Mouse (Mus musculus): ENCODE data around the gene Chd6. TPM values are rescaled to one million over a fixed set of nuclear protein-coding genes. Genes with fewer than 3 reads are reported as not detected.

Gene Chd6
- total and polyA plus RNA-seq, 3 experiments = 10.8 to 19.7 (median 14.0) TPM

DNA sequence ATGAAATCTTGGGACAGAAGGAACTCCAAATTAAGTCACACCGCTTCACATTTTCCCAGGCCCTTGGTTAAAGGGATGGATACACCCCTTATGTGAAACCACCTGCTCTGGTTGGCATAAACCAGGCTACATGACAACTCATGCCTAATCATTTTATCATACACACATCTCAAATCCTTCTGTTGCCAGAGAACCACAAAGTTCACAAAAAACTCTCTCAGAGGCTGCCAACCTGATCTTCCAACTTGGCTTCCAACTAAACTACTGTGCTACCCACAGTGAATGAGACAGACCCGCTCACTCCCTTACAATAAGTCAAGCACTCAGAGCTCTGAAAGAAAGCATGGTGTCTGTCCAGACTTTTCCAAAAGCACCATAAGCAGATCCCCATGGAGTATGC, 1.6 kb downstream of the Chd6 start:
- dilution Hi-C loops (cut with MboI; ENCODE audit: extremely low pct_ligation_motif_present, extremely low pct_unique_long_range_greater_than_20kb, low sequenced_read_pairs) = no loop called here
- peaks cover 0 to 5% of the 10 kb centered on the region in 2 experiments for H3K36me3 ChIP-seq (replicated peaks in 1 of 2; ENCODE audit: control insufficient read depth in 1 of 2, insufficient read depth in 1 of 2, low read length in 1 of 2)

DNA sequence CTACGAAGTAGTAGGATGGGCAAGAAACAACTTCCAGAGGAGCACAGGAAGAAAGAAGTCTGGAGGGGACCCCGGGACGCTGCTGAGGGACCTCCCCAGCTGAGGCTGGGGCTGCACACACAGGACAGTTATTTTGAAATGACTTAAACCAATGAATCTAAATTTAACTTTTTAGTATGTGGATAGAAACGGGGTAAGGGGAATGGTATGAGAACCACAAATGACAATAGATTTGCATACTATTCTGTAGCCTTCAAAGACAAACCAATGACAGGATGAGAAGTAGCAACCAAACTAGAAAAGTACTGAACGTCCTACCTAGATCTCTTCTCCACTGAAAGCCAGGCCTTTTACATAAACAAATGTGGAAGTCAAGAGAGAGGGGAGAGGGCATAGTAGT, 5.1 kb downstream of the Chd6 start:
- dilution Hi-C loops (cut with MboI; ENCODE audit: extremely low pct_ligation_motif_present, extremely low pct_unique_long_range_greater_than_20kb, low sequenced_read_pairs) (no loop called here), in situ Hi-C loops (cut with MboI; ENCODE audit: low pct_ligation_motif_present, low pct_unique_long_range_greater_than_20kb, low sequenced_read_pairs) (no loop called here)
- peak; percentile 51 for DNase-seq (ENCODE audit: extremely low read depth)
- Histone ChIP-seq H3K4me3 (replicated peaks in 1 of 3; ENCODE audit: low read depth in 2 of 3, low read length in 2 of 3, poor library complexity in 1 of 3) (no peak overlapping the region), H3K36me3 (replicated peaks in 1 of 2; ENCODE audit: control insufficient read depth in 1 of 2, insufficient read depth in 1 of 2, low read length in 1 of 2) (peaks cover 0 to 8% of the 10 kb centered on the region in 2 experiments), H3K9me3 (replicated peaks; ENCODE audit: low read length) (no peaks in the 10 kb centered on the region), H3K4me2 (ENCODE audit: insufficient read depth, low read depth, poor library complexity, severe bottlenecking) (peak overlapping the region; percentile 96), H3K4me1 (ENCODE audit: control insufficient read depth in 1 of 2, insufficient read depth in 2 of 2) (peaks cover 12 to 79% of the 10 kb centered on the region in 2 experiments), H3K9ac (ENCODE audit: insufficient read depth, low read depth) (no peak overlapping the region; the same call in 1 of the 2 replicates), H3K79me2 (replicated peaks; ENCODE audit: control insufficient read depth, extremely low read depth, insufficient read depth, poor library complexity, severe bottlenecking) (peaks cover 72% of the 10 kb centered on the region), H3K27ac (ENCODE audit: insufficient read depth, low read depth) (peak overlapping the region; percentile 49; the same call in 1 of the 2 replicates), H3K27me3 (replicated peaks) (no peaks in the 10 kb centered on the region)
- TF ChIP-seq IRF4 (IDR thresholded peaks at IDR 0.05; ENCODE audit: low read depth, low read length) (peak; percentile 32; the same call in 1 of the 2 replicates), MYC (IDR thresholded peaks at IDR 0.05; ENCODE audit: low read depth, low read length) (no peak), EP300 (IDR thresholded peaks at IDR 0.05; ENCODE audit: low read length) (peak; percentile 33; the same call in 1 of the 2 replicates), RCOR1 (conservative IDR thresholded peaks at IDR 0.05; ENCODE audit: low read depth, low read length) (no peak), SMC3 (IDR thresholded peaks at IDR 0.05; ENCODE audit: low read depth, low read length) (no peak), CHD1 (IDR thresholded peaks at IDR 0.05; ENCODE audit: low read depth, low read length) (no peak), MAZ (IDR thresholded peaks at IDR 0.05; ENCODE audit: low read depth, low read length) (no peak; the same call in 1 of the 2 replicates), SIN3A (IDR thresholded peaks at IDR 0.05; ENCODE audit: low read length) (no peak), HCFC1 (IDR thresholded peaks at IDR 0.05; ENCODE audit: low read depth, low read length) (no peak), TCF12 (IDR thresholded peaks at IDR 0.05; ENCODE audit: low read depth, low read length) (no peak), ZC3H11A (IDR thresholded peaks at IDR 0.05; ENCODE audit: low read depth, low read length) (no peak), TBP (conservative IDR thresholded peaks at IDR 0.05; ENCODE audit: low read depth, low read length) (no peak), MAX (IDR thresholded peaks at IDR 0.05; ENCODE audit: low read length) (no peak), MEF2A (IDR thresholded peaks at IDR 0.05; ENCODE audit: borderline replicate concordance, low read depth, low read length) (peak; percentile 81; the same call in 1 of the 2 replicates), GABPA (IDR thresholded peaks at IDR 0.05; ENCODE audit: insufficient replicate concordance, low read depth, low read length) (no peak), MXI1 (IDR thresholded peaks at IDR 0.05; ENCODE audit: low read depth, low read length) (no peak), ELF1 (IDR thresholded peaks at IDR 0.05; ENCODE audit: low read depth, low read length) (no peak), JUN (IDR thresholded peaks at IDR 0.05; ENCODE audit: insufficient read depth, low read depth, low read length) (no peak), ZKSCAN1 (IDR thresholded peaks at IDR 0.05; ENCODE audit: borderline replicate concordance, low read depth, low read length) (no peak), PAX5 (IDR thresholded peaks at IDR 0.05; ENCODE audit: low read length) (no peak), ETS1 (conservative IDR thresholded peaks at IDR 0.05; ENCODE audit: low read depth, low read length) (no peak; the same call in 1 of the 2 replicates), CHD2 (IDR thresholded peaks at IDR 0.05; ENCODE audit: low read length) (no peak)

More for the DNA sequence above, 1.6 kb downstream of the Chd6 start:
- H3K27me3 ChIP-seq (replicated peaks) = peaks cover 26% of the 10 kb centered on the region
- H3K4me1 ChIP-seq (ENCODE audit: control insufficient read depth in 1 of 2, insufficient read depth in 2 of 2) = peaks cover 6 to 50% of the 10 kb centered on the region in 2 experiments
- H3K79me2 ChIP-seq (replicated peaks; ENCODE audit: control insufficient read depth, extremely low read depth, insufficient read depth, poor library complexity, severe bottlenecking) = peaks cover 54% of the 10 kb centered on the region
- H3K4me3 ChIP-seq (replicated peaks in 1 of 3; ENCODE audit: low read depth in 2 of 3, low read length in 2 of 3, poor library complexity in 1 of 3) = peak overlapping the region in 1 of 3 experiments; percentile 65
- in situ Hi-C loops (cut with MboI; ENCODE audit: low pct_ligation_motif_present, low pct_unique_long_range_greater_than_20kb, low sequenced_read_pairs) = no loop called here
- H3K4me2 ChIP-seq (ENCODE audit: insufficient read depth, low read depth, poor library complexity, severe bottlenecking) = peak overlapping the region; percentile 97
- TF ChIP-seq RCOR1 (conservative IDR thresholded peaks at IDR 0.05; ENCODE audit: low read depth, low read length) = no peak
- no peak for TF ChIP-seq ZC3H11A (IDR thresholded peaks at IDR 0.05; ENCODE audit: low read depth, low read length)
- TF ChIP-seq ZMIZ1 (IDR thresholded peaks at IDR 0.05; ENCODE audit: low read depth, low read length) = no peak
- TF ChIP-seq SIN3A (IDR thresholded peaks at IDR 0.05; ENCODE audit: low read length) = no peak
- TF ChIP-seq GABPA (IDR thresholded peaks at IDR 0.05; ENCODE audit: insufficient replicate concordance, low read depth, low read length) = no peak
- no peak for TF ChIP-seq HCFC1 (IDR thresholded peaks at IDR 0.05; ENCODE audit: low read depth, low read length)
- TF ChIP-seq CHD1 (IDR thresholded peaks at IDR 0.05; ENCODE audit: low read depth, low read length) = no peak
- TF ChIP-seq JUN (IDR thresholded peaks at IDR 0.05; ENCODE audit: insufficient read depth, low read depth, low read length) = no peak
- no peak for TF ChIP-seq SMC3 (IDR thresholded peaks at IDR 0.05; ENCODE audit: low read depth, low read length)
- no peak for TF ChIP-seq E2F4 (IDR thresholded peaks at IDR 0.05; ENCODE audit: insufficient replicate concordance, low read depth, low read length)
- TF ChIP-seq IRF4 (IDR thresholded peaks at IDR 0.05; ENCODE audit: low read depth, low read length) = no peak
- no peak for TF ChIP-seq KAT2A (IDR thresholded peaks at IDR 0.05; ENCODE audit: insufficient replicate concordance, low read length)
- TF ChIP-seq POLR2A (IDR thresholded peaks at IDR 0.05; ENCODE audit: low read depth, low read length) = no peak
- TF ChIP-seq MAZ (IDR thresholded peaks at IDR 0.05; ENCODE audit: low read depth, low read length) = no peak
- TF ChIP-seq ZKSCAN1 (IDR thresholded peaks at IDR 0.05; ENCODE audit: borderline replicate concordance, low read depth, low read length) = no peak
- DNase-seq (ENCODE audit: extremely low read depth) = no peak
- peak overlapping the region; percentile 95; the same call in 1 of the 2 replicates for H3K9ac ChIP-seq (ENCODE audit: insufficient read depth, low read depth)
- no peak overlapping the region for H3K27ac ChIP-seq (ENCODE audit: insufficient read depth, low read depth)
- H3K9me3 ChIP-seq (replicated peaks; ENCODE audit: low read length) = no peaks in the 10 kb centered on the region
